Mouse (Mus musculus): ENCODE measurements at regions not wholly inside any gene's neighbourhood (a gene's known extent, or its start where the extent isn't known, plus 50 kb on each side); places are given as distances from the start of the nearest gene placed in this dataset.

DNA sequence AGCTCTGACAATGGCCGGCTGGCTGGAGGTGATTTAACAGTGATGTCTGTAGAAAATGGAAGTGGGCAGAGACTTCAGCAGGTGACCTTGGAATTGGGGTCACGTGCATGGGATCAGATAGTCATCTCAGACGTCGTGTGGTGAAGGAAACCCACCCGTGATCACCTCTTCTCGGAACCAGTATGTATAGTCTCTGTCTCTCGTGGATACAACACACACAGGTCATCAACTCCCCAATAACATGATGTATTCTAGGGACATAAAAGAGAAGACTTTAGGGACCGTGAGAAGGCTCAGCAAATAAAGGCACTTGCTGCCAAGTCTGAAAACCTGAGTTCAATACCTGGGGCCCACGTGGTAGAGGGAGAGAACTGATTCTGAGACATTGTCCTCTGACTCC is 70.2 kb downstream of the Mis18a start:
- TF ChIP-seq CTCF (conservative IDR thresholded peaks at IDR 0.05; ENCODE audit: low read length) (no peak), POU5F1 (IDR thresholded peaks at IDR 0.05; ENCODE audit: borderline replicate concordance, low read length) (no peak)

Data from E14TG2a.4 (cell line).